Mouse (Mus musculus): ENCODE results near the gene Slc17a9. TPM values are rescaled to one million over a fixed set of nuclear protein-coding genes. Genes with fewer than 3 reads are reported as not detected.

Slc17a9 gene
- polyA plus RNA-seq, 1 experiment from 2014 or later: 0.61 TPM

DNA sequence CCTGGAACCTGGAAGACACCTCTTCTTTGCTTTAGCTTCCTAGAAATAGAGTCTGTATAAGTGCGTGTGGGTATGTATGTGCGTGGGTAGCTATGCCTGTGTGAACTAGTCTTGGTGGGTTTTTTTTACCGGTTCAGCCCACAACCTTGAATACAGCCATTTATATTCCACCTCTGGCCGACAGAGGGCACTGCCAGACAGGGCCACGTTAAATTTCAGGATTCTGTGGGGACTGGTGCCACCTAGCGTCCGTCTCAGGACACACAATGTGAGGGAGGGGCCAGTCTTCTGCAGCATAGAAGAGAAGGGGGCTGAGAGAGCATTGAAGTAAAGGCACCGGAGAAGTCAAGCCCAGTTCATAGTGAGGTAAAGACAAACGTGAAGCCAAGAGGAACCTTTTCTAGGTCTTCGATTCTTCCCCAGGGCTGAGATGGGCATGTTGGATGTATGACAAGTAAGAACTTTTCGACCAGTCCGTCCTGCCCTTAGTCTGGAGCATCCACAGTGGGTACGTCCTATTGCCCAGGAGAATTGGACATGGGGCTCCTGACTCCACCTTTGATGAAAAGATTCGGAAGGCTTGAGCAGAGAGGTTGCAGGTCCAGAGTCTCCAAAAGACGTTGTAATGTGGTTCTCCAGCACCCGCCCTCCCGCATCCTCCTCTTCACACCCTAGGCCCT lies 20.3 kb downstream of the Slc17a9 start:
- peak; percentile 91 for DNase-seq (ENCODE audit: low spot score)
- Histone ChIP-seq H3K9me3 (replicated peaks; ENCODE audit: low read length) (no peaks in the 10 kb centered on the region), H3K27me3 (ENCODE audit: insufficient read depth, low read length) (no peaks in the 10 kb centered on the region), H3K4me3 (replicated peaks; ENCODE audit: low read depth, low read length) (no peak overlapping the region), H3K4me2 (ENCODE audit: low read length) (no peak overlapping the region), H3K36me3 (ENCODE audit: insufficient read depth, low read length) (no peaks in the 10 kb centered on the region), H3K4me1 (replicated peaks; ENCODE audit: insufficient read depth, low read length) (no peaks in the 10 kb centered on the region), H3K27ac (no peak overlapping the region), H3K9ac (ENCODE audit: low read depth, low read length) (no peak overlapping the region)
- peak; percentile 57 for ATAC-seq (replicated peaks; ENCODE audit: low FRiP score, low read depth)
- peak; percentile 100 for TF ChIP-seq CTCF (IDR thresholded peaks at IDR 0.05; ENCODE audit: low read depth)
- 35% methylated on average over 17 of the region's 17 CpGs for WGBS

- ATAC-seq (replicated peaks; ENCODE audit: low FRiP score, low read depth): no peak
- no peak overlapping the region for H3K27ac ChIP-seq
- DNase-seq (ENCODE audit: low spot score): no peak
- H3K27me3 ChIP-seq (ENCODE audit: insufficient read depth, low read length): no peaks in the 10 kb centered on the region
- H3K4me1 ChIP-seq (replicated peaks; ENCODE audit: insufficient read depth, low read length): no peaks in the 10 kb centered on the region
- no peaks in the 10 kb centered on the region for H3K9me3 ChIP-seq (replicated peaks; ENCODE audit: low read length)
- H3K36me3 ChIP-seq (ENCODE audit: insufficient read depth, low read length): no peaks in the 10 kb centered on the region
- no peak overlapping the region for H3K4me2 ChIP-seq (ENCODE audit: low read length)
- H3K4me3 ChIP-seq (replicated peaks; ENCODE audit: low read depth, low read length): no peak overlapping the region
- no peak overlapping the region for H3K9ac ChIP-seq (ENCODE audit: low read depth, low read length)
- WGBS: 16% methylated on average over 5 of the region's 5 CpGs
- TF ChIP-seq CTCF (IDR thresholded peaks at IDR 0.05; ENCODE audit: low read depth): no peak
These were observed 21.6 kb downstream of the Slc17a9 start for GRCm38 (mm10) chr2:180746569-180747192.

DNA sequence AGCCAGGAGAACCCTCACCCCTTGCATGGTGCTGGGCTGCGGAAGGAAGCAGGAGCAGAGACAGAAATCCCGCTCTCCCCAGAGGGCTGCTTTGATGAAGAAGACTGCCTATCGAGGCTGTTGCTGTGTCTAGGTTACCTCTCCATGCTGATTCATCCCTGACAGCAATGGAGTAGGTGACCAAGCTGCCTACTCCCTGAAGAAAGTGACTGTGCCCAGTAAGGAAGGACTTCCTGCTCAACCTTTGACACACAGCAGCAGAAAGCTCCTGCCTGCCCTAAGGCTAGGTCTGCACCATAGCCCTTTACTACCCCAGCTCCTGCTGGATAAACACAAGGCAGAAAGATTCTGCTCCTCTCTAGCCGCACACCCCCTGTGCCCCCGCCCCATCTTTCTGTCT lies 23.8 kb downstream of the Slc17a9 start:
- no peak for ATAC-seq (replicated peaks; ENCODE audit: low FRiP score, low read depth)
- H3K4me2 ChIP-seq (ENCODE audit: low read length): no peak overlapping the region
- H3K9ac ChIP-seq (ENCODE audit: low read depth, low read length): no peak overlapping the region
- no peaks in the 10 kb centered on the region for H3K9me3 ChIP-seq (replicated peaks; ENCODE audit: low read length)
- H3K27me3 ChIP-seq (ENCODE audit: insufficient read depth, low read length): no peaks in the 10 kb centered on the region
- WGBS: 59% methylated on average over 5 of the region's 5 CpGs
- H3K4me1 ChIP-seq (replicated peaks; ENCODE audit: insufficient read depth, low read length): no peaks in the 10 kb centered on the region
- H3K4me3 ChIP-seq (replicated peaks; ENCODE audit: low read depth, low read length): no peak overlapping the region
- TF ChIP-seq CTCF (IDR thresholded peaks at IDR 0.05; ENCODE audit: low read depth): no peak
- H3K36me3 ChIP-seq (ENCODE audit: insufficient read depth, low read length): no peaks in the 10 kb centered on the region
- H3K27ac ChIP-seq: no peak overlapping the region
- no peak for DNase-seq (ENCODE audit: low spot score)

GRCm38 (mm10) chr2:180754976-180755688 lies 30.1 kb downstream of the Slc17a9 start:
- no peaks in the 10 kb centered on the region for H3K36me3 ChIP-seq (ENCODE audit: insufficient read depth, low read length)
- no peak overlapping the region for H3K9ac ChIP-seq (ENCODE audit: low read depth, low read length)
- H3K27ac ChIP-seq: no peak overlapping the region
- no peaks in the 10 kb centered on the region for H3K27me3 ChIP-seq (ENCODE audit: insufficient read depth, low read length)
- H3K4me3 ChIP-seq (replicated peaks; ENCODE audit: low read depth, low read length): no peak overlapping the region
- DNase-seq (ENCODE audit: low spot score) (no peak), ATAC-seq (replicated peaks; ENCODE audit: low FRiP score, low read depth) (no peak)
- no peaks in the 10 kb centered on the region for H3K4me1 ChIP-seq (replicated peaks; ENCODE audit: insufficient read depth, low read length)
- no peaks in the 10 kb centered on the region for H3K9me3 ChIP-seq (replicated peaks; ENCODE audit: low read length)
- no peak overlapping the region for H3K4me2 ChIP-seq (ENCODE audit: low read length)
- no peak for TF ChIP-seq CTCF (IDR thresholded peaks at IDR 0.05; ENCODE audit: low read depth)
- 67% methylated on average over 5 of the region's 5 CpGs for WGBS

- TF ChIP-seq CTCF (IDR thresholded peaks at IDR 0.05; ENCODE audit: low read depth): no peak
These were observed 30.8 kb downstream of the Slc17a9 start for GRCm38 (mm10) chr2:180755896-180756295.

GRCm38 (mm10) chr2:180756786-180757185 lies 31.7 kb downstream of the Slc17a9 start:
- TF ChIP-seq CTCF (IDR thresholded peaks at IDR 0.05; ENCODE audit: low read depth): no peak
- no peaks in the 10 kb centered on the region for H3K4me1 ChIP-seq (replicated peaks; ENCODE audit: insufficient read depth, low read length)
- WGBS: 23% methylated on average over 2 of the region's 2 CpGs
- H3K27ac ChIP-seq: no peak overlapping the region
- no peak overlapping the region for H3K4me2 ChIP-seq (ENCODE audit: low read length)
- H3K36me3 ChIP-seq (ENCODE audit: insufficient read depth, low read length): no peaks in the 10 kb centered on the region
- no peak overlapping the region for H3K9ac ChIP-seq (ENCODE audit: low read depth, low read length)
- DNase-seq (ENCODE audit: low spot score): no peak
- ATAC-seq (replicated peaks; ENCODE audit: low FRiP score, low read depth): no peak
- H3K9me3 ChIP-seq (replicated peaks; ENCODE audit: low read length): no peaks in the 10 kb centered on the region
- H3K27me3 ChIP-seq (ENCODE audit: insufficient read depth, low read length): no peaks in the 10 kb centered on the region
- H3K4me3 ChIP-seq (replicated peaks; ENCODE audit: low read depth, low read length): no peak overlapping the region

More at GRCm38 (mm10) chr2:180755896-180756295, 30.8 kb downstream of the Slc17a9 start:
- Histone ChIP-seq H3K4me3 (replicated peaks; ENCODE audit: low read depth, low read length) (no peak overlapping the region), H3K36me3 (ENCODE audit: insufficient read depth, low read length) (no peaks in the 10 kb centered on the region), H3K27me3 (ENCODE audit: insufficient read depth, low read length) (no peaks in the 10 kb centered on the region), H3K27ac (no peak overlapping the region), H3K9me3 (replicated peaks; ENCODE audit: low read length) (no peaks in the 10 kb centered on the region), H3K9ac (ENCODE audit: low read depth, low read length) (no peak overlapping the region), H3K4me2 (ENCODE audit: low read length) (no peak overlapping the region), H3K4me1 (replicated peaks; ENCODE audit: insufficient read depth, low read length) (no peaks in the 10 kb centered on the region)
- 2% methylated on average over 8 of the region's 8 CpGs for WGBS
- ATAC-seq (replicated peaks; ENCODE audit: low FRiP score, low read depth): peak; percentile 46; the same call in 1 of the 2 replicates
- peak; percentile 83 for DNase-seq (ENCODE audit: low spot score)

All from kidney, postnatal 0 days (tissue).